Mouse (Mus musculus): ENCODE results near the gene Pitpnc1. TPM values are rescaled to one million over a fixed set of nuclear protein-coding genes. Genes with fewer than 3 reads are reported as not detected.

Pitpnc1 gene
- polyA plus RNA-seq, 1 experiment from 2014 or later = 36.1 TPM

DNA sequence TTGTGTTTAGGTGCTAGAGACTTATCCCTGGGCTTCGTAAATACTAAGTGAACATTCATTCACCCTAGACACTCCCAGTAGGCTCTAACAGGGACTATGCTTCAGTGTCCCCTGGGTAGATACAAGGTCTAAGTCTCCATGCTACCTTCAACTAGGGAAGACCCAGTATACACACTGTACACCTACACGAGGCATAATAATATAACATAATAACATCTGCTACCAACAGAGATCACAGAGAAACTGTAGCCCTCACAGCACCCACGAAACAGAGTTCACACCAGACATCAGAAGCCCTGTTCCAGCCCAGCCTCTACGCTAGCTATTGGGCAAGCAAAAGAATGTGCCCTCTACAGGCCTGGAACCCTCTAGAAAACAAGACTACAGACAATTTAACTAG lies 5.5 kb downstream of the Pitpnc1 start:
- H3K27me3 ChIP-seq = no peaks in the 10 kb centered on the region
- H3K36me3 ChIP-seq (ENCODE audit: poor library complexity, severe bottlenecking) = 0 out of 2 replicates have a peak, but pooled peaks cover 9% of the 10 kb centered on the region
- ATAC-seq = no peak
- whole genome bisulfite sequencing = 93% methylated on average over 4 of the region's 4 CpGs
- H3K9ac ChIP-seq = no peak overlapping the region
- H3K4me2 ChIP-seq = no peak overlapping the region
- H3K4me3 ChIP-seq = no peak overlapping the region
- H3K9me3 ChIP-seq (replicated peaks) = no peaks in the 10 kb centered on the region; the same call in 1 of the 2 replicates
- no peak overlapping the region for H3K27ac ChIP-seq
- H3K4me1 ChIP-seq = peaks cover 30% of the 10 kb centered on the region

DNA sequence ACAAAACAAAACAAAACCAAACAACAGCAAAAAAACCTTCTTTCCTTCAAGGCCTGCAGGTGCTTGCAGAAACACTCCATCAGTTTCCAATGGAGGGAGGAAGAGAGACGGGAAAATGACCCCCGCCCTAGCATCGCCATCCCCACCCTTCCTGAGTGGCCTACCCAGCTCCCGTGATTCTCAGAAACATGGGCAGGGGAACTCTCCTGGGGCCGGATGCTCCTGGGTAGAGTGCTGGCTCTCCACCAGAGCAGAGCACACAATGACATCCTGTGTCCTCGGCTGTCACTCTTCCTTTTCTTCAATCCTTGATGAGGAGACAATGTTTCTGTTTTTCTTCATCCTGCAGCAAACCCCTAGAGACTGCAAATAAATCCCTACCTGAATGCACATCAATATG lies 6.4 kb downstream of the Pitpnc1 start:
- ATAC-seq = no peak
- 67% methylated on average over 6 of the region's 6 CpGs for WGBS

DNA sequence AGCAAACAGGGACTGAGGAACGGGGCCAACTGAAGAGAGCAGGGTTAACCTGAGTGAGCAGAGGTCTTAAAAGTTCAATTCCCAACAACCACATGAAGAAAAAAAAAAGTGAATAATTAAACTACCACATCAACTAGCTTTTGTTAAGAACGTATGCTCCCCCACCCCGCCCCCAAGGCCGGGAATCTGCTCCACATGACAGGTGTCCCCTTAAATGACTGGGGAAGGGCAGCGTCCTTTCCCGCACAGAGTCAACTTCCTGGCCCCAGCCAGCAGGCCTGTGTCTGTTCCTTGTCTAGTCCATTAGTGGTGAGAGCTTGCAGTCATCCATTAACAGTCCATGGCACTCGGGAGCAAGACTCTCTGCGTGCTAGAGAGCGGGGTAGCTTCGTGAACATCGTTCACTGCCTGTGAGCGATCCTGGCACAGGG lies 7.2 kb downstream of the Pitpnc1 start:
- no peaks in the 10 kb centered on the region for H3K27me3 ChIP-seq
- H3K9me3 ChIP-seq (replicated peaks) = no peaks in the 10 kb centered on the region; the same call in 1 of the 2 replicates
- 0 out of 2 replicates have a peak, but pooled peaks cover 9% of the 10 kb centered on the region for H3K36me3 ChIP-seq (ENCODE audit: poor library complexity, severe bottlenecking)
- no peak overlapping the region for H3K4me2 ChIP-seq
- no peak overlapping the region for H3K27ac ChIP-seq
- no peak overlapping the region for H3K4me3 ChIP-seq
- no peak for ATAC-seq
- peaks cover 29% of the 10 kb centered on the region for H3K4me1 ChIP-seq
- WGBS = 98% methylated on average over 12 of the region's 12 CpGs
- H3K9ac ChIP-seq = no peak overlapping the region

More for the DNA sequence above, 6.4 kb downstream of the Pitpnc1 start:
- Histone ChIP-seq H3K4me2 (no peak overlapping the region), H3K27ac (no peak overlapping the region), H3K4me1 (peaks cover 34% of the 10 kb centered on the region), H3K9ac (no peak overlapping the region), H3K36me3 (ENCODE audit: poor library complexity, severe bottlenecking) (0 out of 2 replicates have a peak, but pooled peaks cover 9% of the 10 kb centered on the region), H3K27me3 (no peaks in the 10 kb centered on the region), H3K4me3 (no peak overlapping the region), H3K9me3 (replicated peaks) (no peaks in the 10 kb centered on the region; the same call in 1 of the 2 replicates)

DNA sequence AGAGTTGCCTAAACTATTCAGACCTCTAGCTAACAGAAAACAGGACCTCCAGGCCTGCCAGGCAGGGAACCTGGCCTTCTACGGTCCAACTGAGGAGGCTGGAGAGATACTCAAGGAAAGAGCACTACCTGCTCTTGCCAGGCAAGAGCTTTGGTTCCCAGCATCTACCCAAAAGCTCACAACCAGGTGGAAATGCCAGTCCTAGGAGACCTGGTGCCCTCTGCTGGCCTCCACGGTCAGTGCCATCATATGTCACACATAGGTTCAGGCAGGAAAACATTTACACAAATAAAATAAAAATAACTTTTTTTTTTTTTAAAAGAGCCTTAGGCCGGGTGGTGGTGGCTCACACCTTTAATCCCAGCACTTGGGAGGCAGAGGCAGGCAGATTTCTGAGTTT lies 8.0 kb downstream of the Pitpnc1 start:
- Histone ChIP-seq H3K9me3 (replicated peaks) (no peaks in the 10 kb centered on the region; the same call in 1 of the 2 replicates), H3K4me1 (peaks cover 24% of the 10 kb centered on the region), H3K36me3 (ENCODE audit: poor library complexity, severe bottlenecking) (0 out of 2 replicates have a peak, but pooled peaks cover 9% of the 10 kb centered on the region), H3K9ac (no peak overlapping the region), H3K27ac (no peak overlapping the region), H3K27me3 (no peaks in the 10 kb centered on the region), H3K4me2 (no peak overlapping the region), H3K4me3 (no peak overlapping the region)
- WGBS = 96% methylated on average over 3 of the region's 3 CpGs
- ATAC-seq = no peak

DNA sequence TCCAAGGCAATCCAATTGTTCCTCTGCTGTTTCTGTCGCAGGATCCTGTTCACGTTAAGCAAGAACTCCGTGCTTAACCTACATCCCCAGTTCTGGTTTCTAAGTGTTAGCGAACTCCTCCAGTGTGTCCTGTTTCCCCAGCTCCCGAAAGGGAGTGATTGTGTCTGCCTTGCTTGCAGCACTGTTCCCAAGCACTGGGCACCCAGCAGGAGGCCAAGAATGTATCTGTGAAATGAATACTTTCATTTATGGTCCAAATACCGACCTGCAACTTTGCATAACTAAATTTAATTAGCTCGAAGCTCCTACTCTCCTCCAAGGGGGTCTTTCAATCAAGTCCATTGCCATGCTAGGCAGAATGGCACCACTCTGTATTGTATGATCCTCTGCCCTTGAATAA lies 10.7 kb downstream of the Pitpnc1 start:
- no peak overlapping the region for H3K9ac ChIP-seq
- no peak overlapping the region for H3K4me2 ChIP-seq
- H3K9me3 ChIP-seq (replicated peaks) = no peaks in the 10 kb centered on the region; the same call in 1 of the 2 replicates
- WGBS = 41% methylated on average over 7 of the region's 7 CpGs
- 0 out of 2 replicates have a peak, but pooled peaks cover 9% of the 10 kb centered on the region for H3K36me3 ChIP-seq (ENCODE audit: poor library complexity, severe bottlenecking)
- ATAC-seq = no peak
- H3K4me3 ChIP-seq = no peak overlapping the region
- no peaks in the 10 kb centered on the region for H3K27me3 ChIP-seq
- H3K27ac ChIP-seq = no peak overlapping the region
- H3K4me1 ChIP-seq = peaks cover 10% of the 10 kb centered on the region

DNA sequence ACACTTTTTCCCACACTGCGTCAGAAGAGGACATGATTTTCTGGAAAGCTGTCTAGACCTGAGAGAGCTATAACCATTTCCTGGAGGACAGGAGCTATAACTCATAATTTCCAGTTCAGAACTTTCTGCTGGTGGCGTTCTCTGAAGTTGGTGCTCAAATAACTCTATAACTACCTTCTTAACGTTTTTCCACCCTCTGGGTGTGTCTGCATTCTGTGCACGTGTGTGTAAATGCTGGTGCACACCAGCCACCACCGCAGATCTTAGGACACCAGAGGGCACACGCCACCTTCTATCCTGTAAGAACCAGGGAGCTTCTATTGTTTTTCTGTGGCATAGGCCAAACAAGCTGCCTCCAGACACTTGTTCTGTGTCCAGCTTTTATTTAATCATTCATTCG lies 11.5 kb downstream of the Pitpnc1 start:
- Histone ChIP-seq H3K27ac (no peak overlapping the region), H3K4me3 (no peak overlapping the region), H3K27me3 (no peaks in the 10 kb centered on the region), H3K9ac (no peak overlapping the region), H3K4me2 (no peak overlapping the region), H3K9me3 (replicated peaks) (no peaks in the 10 kb centered on the region; the same call in 1 of the 2 replicates), H3K36me3 (ENCODE audit: poor library complexity, severe bottlenecking) (peaks cover 13% of the 10 kb centered on the region; the same call in 1 of the 2 replicates), H3K4me1 (peaks cover 8% of the 10 kb centered on the region)
- 91% methylated on average over 7 of the region's 7 CpGs for WGBS
- no peak for ATAC-seq

DNA sequence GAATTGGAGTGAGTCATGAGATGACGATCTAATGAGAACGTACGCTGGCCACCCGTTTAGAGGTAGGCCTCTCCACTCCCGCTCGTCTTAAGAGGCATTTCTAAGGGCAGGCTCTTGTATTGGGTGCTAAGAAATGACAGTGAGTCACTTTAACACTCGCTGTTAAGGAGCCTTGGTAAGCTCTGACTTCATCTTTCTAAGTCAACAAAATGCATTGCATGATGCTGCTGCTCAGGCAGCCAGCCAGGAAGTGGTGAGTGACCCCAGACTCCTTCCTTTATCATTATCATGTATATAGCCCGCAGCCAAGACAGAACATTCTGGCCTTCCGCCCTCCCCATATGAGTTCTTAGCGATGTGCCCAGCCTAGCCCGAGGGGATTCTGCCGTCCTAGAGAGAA lies 12.2 kb downstream of the Pitpnc1 start:
- peaks cover 8% of the 10 kb centered on the region for H3K4me1 ChIP-seq
- H3K9me3 ChIP-seq (replicated peaks) = no peaks in the 10 kb centered on the region; the same call in 1 of the 2 replicates
- no peak for ATAC-seq
- H3K4me2 ChIP-seq = no peak overlapping the region
- no peak overlapping the region for H3K27ac ChIP-seq
- 88% methylated on average over 12 of the region's 12 CpGs for WGBS
- H3K36me3 ChIP-seq (ENCODE audit: poor library complexity, severe bottlenecking) = peaks cover 17% of the 10 kb centered on the region
- no peak overlapping the region for H3K4me3 ChIP-seq
- no peaks in the 10 kb centered on the region for H3K27me3 ChIP-seq
- no peak overlapping the region for H3K9ac ChIP-seq

DNA sequence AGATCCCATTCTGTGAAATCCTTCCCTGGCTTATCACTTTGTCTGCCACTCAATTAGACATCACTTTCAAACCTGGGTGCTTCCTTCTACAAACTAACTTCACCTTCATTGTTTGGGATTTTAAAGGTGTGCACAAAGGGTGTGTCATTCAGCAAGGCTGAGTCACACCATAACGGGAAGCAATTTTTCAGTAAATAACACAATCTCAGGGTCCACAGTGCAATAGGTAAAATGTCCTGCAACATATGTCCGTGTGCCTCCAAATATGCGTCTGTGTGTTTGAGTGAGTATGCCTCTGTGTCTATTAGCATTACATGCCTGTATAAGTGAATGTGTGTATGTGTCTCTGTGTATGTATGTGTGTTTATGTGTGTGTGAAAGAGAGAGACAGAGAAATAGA lies 13.2 kb downstream of the Pitpnc1 start:
- WGBS = 90% methylated on average over 3 of the region's 3 CpGs
- H3K27ac ChIP-seq = no peak overlapping the region
- no peak overlapping the region for H3K4me2 ChIP-seq
- no peaks in the 10 kb centered on the region; the same call in 1 of the 2 replicates for H3K9me3 ChIP-seq (replicated peaks)
- H3K9ac ChIP-seq = no peak overlapping the region
- peaks cover 22% of the 10 kb centered on the region for H3K36me3 ChIP-seq (ENCODE audit: poor library complexity, severe bottlenecking)
- peaks cover 8% of the 10 kb centered on the region for H3K4me1 ChIP-seq
- H3K4me3 ChIP-seq = no peak overlapping the region
- H3K27me3 ChIP-seq = no peaks in the 10 kb centered on the region
- ATAC-seq = no peak

DNA sequence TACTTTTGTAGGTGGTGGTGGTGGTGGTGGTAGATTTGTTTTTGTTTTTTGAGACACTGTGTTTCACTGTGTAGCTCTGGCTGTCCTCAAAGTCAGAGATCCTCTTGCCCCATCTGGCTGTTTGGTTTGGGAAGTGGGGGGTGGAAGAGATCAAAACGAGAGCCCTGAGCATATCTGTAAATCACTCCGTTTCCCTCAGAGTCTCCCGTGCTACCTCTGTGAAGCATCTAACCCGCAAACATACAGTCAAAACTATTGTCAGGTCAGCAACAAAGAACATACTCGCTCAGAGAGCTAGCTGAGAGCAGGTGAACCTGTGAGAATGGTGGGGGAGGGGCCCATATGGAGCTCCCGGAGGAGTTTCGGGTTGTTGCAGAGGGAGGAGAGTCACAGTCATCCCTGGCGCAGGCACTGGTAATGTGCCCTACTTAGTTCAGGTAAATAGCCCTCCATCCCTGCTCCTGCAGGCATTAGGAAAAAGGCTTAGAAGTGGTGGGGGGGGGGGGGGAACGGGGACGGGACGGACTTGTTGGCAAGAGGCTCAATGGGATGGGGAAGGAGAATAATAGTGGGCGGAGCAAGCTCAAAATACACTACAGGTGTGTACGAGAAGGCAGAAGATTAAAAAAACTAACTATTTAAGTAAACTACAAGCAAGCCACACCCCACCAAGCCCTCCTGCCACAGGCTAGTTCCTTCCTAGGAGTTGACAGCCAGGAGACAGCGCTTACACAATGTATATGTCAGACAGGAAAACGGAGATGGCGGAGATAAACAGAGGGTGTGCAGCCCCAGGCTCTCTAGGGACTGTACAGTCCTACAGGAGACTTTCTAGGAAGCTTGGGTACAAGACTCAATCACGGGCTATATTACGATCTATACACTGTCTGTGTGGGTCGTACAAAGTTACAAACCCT lies 15.7 kb downstream of the Pitpnc1 start:
- Histone ChIP-seq H3K9me3 (replicated peaks) (no peaks in the 10 kb centered on the region), H3K27ac (no peak overlapping the region), H3K27me3 (no peaks in the 10 kb centered on the region), H3K4me3 (no peak overlapping the region), H3K4me1 (peaks cover 8% of the 10 kb centered on the region), H3K4me2 (no peak overlapping the region), H3K36me3 (ENCODE audit: poor library complexity, severe bottlenecking) (peaks cover 22% of the 10 kb centered on the region), H3K9ac (no peak overlapping the region)
- ATAC-seq = no peak
- WGBS = 64% methylated on average over 16 of the region's 19 CpGs

DNA sequence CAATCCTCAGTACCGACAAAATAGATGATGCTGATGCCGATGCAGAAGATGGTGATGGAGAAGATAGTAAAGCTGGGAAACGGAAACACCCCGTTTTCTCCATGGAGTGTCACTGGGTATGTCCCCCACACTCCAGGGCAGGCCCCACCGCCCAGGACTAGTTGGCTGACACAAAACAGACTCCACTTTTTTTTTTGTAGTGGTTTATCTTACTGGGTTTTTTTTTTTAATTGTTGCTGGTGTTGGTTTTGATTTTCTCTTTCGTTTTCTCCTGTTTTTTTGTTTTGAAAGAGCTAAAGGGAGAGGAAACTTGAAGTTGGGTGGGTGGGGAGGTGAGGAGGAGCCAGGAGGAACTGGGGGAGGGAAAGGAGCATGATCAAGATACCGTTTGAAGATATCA lies 18.4 kb downstream of the Pitpnc1 start:
- H3K36me3 ChIP-seq (ENCODE audit: poor library complexity, severe bottlenecking) = peaks cover 22% of the 10 kb centered on the region
- H3K4me2 ChIP-seq = no peak overlapping the region
- 96% methylated on average over 7 of the region's 7 CpGs for WGBS
- H3K9me3 ChIP-seq (replicated peaks) = no peaks in the 10 kb centered on the region
- no peak overlapping the region for H3K4me3 ChIP-seq
- H3K27me3 ChIP-seq = no peaks in the 10 kb centered on the region
- no peak overlapping the region for H3K27ac ChIP-seq
- peaks cover 17% of the 10 kb centered on the region for H3K4me1 ChIP-seq
- ATAC-seq = no peak
- no peak overlapping the region for H3K9ac ChIP-seq

DNA sequence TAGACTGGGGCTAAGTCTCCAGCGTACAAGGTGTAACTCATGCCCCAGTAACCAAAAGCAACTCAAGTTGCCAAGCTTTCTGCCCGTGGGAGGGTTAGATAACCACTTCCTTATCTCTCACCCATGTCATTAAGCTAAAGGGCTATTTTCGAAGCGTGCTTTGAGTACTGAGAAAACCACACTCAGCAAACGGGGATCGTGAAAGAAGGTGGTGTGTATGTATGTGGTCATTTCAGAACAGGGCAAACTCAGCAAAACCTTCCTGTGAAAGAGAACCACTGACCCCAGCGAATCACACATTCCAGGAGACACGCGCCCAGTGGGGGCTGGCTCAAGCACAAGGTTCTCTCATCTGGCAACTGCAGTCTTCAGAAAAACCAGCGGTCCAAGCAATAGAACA lies 19.4 kb downstream of the Pitpnc1 start:
- no peak overlapping the region for H3K27ac ChIP-seq
- ATAC-seq = no peak
- peaks cover 22% of the 10 kb centered on the region for H3K36me3 ChIP-seq (ENCODE audit: poor library complexity, severe bottlenecking)
- H3K9ac ChIP-seq = no peak overlapping the region
- H3K4me2 ChIP-seq = no peak overlapping the region
- H3K27me3 ChIP-seq = no peaks in the 10 kb centered on the region
- H3K4me1 ChIP-seq = peaks cover 17% of the 10 kb centered on the region
- H3K9me3 ChIP-seq (replicated peaks) = no peaks in the 10 kb centered on the region
- no peak overlapping the region for H3K4me3 ChIP-seq
- WGBS = 91% methylated on average over 10 of the region's 10 CpGs

DNA sequence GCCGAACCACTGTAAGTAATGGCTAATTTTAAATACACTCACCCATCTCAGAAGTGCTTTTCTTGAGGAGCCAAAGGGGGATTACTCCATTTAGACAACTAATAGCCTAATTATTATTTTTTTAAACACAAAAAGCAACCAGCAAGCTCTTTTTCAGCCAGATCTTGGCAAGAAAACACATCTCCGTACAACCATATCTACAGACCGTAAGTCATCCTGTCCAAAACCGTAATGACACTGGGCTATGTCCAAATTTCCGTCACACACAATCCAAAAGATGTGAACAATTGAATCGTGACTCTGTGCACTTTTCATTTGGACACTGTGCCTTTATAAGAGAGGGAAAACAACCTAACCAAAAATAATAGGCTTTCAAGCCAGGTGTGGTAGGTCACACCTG lies 20.4 kb downstream of the Pitpnc1 start:
- no peak overlapping the region for H3K27ac ChIP-seq
- peaks cover 17% of the 10 kb centered on the region for H3K4me1 ChIP-seq
- no peak overlapping the region for H3K4me3 ChIP-seq
- H3K27me3 ChIP-seq = no peaks in the 10 kb centered on the region
- H3K9me3 ChIP-seq (replicated peaks) = no peaks in the 10 kb centered on the region
- no peak for ATAC-seq
- 64% methylated on average over 6 of the region's 6 CpGs for WGBS
- H3K9ac ChIP-seq = no peak overlapping the region
- H3K36me3 ChIP-seq (ENCODE audit: poor library complexity, severe bottlenecking) = peaks cover 22% of the 10 kb centered on the region
- H3K4me2 ChIP-seq = no peak overlapping the region
